Mouse (Mus musculus) olfactory bulb, adult 2 months (tissue): Measurements from ENCODE around the gene Cacng4. TPM values are rescaled to one million over a fixed set of nuclear protein-coding genes. Genes with fewer than 3 reads are reported as not detected.

Source experiments
- H3K27ac ChIP-seq: fragments of 200-500 bp; 2 replicates; pipeline ENCODE4 v1.5.1; 2012; ENCODE audit warnings: low read depth, low read length; ENCODE audit not compliant: insufficient read depth
- H3K4me1 ChIP-seq: fragments of 200-500 bp; 2 replicates; pipeline ENCODE4 v1.6.1; 2012; ENCODE audit warnings: low read length; ENCODE audit not compliant: control insufficient read depth, insufficient read depth
- H3K4me3 ChIP-seq: fragments of 200-500 bp; 2 replicates; pipeline ENCODE4 v1.5.1; 2012; ENCODE audit warnings: mild to moderate bottlenecking, low read depth, low read length, moderate library complexity; ENCODE audit not compliant: insufficient read depth
- CTCF ChIP-seq: fragments of 200-500 bp; IDR thresholded peaks from 2 replicates; pipeline ENCODE4 v1.5.1; 2012; ENCODE audit warnings: low read depth, mild to moderate bottlenecking, low read length, moderate library complexity; ENCODE audit not compliant: insufficient read depth
- POLR2A ChIP-seq: fragments of 200-500 bp; IDR thresholded peaks from 2 replicates; pipeline ENCODE4 v1.6.1; 2012; ENCODE audit warnings: mild to moderate bottlenecking, low read depth, low read length, moderate library complexity; ENCODE audit not compliant: insufficient read depth
- WGBS: fragments of 180-500 bp; shearing (Covaris S2); methylation state at CpG from one replicate; pipeline ENCODE4 v1.1.7; 2018; 5-methylcytosine and 5-hydroxymethylcytosine counted together
- polyA plus RNA-seq: library from polyadenylated mRNA; stranded (reverse); fragments of >200 nt; gene quantifications from 2 replicates; pipeline ENCODE4 v1.2.4, GENCODE M21; 2012; ENCODE audit warnings: low replicate concordance; ENCODE audit not compliant: missing spikeins, insufficient read depth, insufficient read length

Cacng4 gene
- polyA plus RNA-seq, 1 experiment = not detected

DNA sequence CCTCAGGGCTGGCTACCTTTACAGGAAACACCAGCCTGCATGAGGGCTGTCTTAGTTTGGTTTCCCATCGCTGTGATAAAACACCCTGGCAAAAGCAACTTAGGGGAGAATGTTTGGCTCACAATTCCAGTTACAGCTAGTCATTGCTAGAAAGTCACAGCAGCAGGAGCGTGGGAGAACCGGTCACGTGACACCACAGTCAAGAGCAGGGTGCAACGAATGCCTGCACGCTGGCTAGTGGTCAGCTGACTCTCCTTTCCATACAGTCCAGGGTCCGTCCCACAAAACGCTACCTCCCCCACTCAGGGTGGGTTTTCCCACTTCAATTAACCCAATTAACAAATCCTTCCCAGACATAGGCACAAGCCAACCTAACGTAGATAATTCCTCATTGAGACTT lies 34.8 kb downstream of the Cacng4 start:
- H3K4me1 ChIP-seq = peaks cover 34% of the 10 kb centered on the region
- no peak overlapping the region for H3K4me3 ChIP-seq
- H3K27ac ChIP-seq = no peak overlapping the region
- TF ChIP-seq CTCF (no peak), POLR2A (no peak)
- 48% methylated on average over 9 of the region's 9 CpGs for WGBS

DNA sequence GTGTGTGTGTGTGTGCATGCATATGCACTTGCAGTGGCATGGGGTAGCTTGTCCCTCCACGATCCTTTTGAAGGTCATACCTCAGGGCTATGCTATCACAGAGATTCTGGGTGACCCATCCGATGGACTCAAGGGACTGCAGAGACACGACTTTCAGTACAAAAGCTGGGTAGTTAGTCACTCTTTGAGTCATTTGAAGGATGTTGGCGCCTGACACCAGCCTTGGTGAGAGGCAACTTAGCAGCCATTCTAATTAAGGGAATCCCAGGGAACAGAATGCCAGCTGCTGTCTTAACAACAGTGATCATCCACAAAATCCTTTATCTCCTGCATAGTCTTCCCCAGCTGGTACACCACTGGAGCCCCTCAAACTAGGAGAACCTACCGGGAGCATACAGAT lies 45.2 kb downstream of the Cacng4 start:
- no peak for TF ChIP-seq CTCF
- TF ChIP-seq POLR2A = no peak
- Histone ChIP-seq H3K27ac (no peak overlapping the region), H3K4me1 (peaks cover 12% of the 10 kb centered on the region), H3K4me3 (no peak overlapping the region)
- 69% methylated on average over 5 of the region's 5 CpGs for WGBS

DNA sequence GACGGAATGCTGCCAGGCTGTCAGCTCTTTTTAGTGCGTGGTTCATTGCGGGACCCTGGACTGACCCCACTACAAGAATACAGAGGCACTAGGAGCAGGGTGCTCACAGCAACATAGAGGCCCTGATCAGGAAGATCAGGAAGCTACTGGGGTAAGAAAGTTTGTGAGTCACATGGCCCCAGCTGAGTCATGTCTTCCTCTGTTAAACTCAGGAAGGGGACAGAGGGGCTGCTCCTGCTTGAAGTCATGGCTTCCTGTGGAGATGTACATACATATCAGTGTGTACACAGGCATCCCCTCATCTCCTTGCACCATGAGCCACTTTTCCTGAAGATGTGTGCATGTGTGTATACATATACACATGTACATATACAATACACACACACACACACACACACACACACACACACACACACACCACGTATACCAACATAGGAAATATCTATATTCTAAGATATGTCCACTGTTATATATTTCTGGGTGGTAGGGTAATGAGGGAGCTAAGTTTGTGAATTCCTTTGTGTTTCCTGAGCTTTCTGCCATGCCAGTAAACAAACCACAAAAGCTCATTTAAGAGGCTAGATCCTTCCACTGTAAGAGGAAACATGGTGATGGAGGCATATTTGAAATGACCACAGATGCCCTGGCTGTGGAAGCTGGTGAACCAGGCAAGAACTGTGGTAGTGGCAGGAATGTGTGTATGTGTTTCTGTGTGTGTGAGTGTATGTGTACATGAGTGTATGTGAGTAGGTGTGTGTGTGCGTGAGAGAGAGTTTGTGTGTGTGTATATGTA lies 45.9 kb downstream of the Cacng4 start:
- WGBS = 89% methylated on average over 5 of the region's 5 CpGs
- Histone ChIP-seq H3K4me1 (peaks cover 12% of the 10 kb centered on the region), H3K27ac (no peak overlapping the region), H3K4me3 (no peak overlapping the region)
- TF ChIP-seq POLR2A (no peak), CTCF (no peak)

DNA sequence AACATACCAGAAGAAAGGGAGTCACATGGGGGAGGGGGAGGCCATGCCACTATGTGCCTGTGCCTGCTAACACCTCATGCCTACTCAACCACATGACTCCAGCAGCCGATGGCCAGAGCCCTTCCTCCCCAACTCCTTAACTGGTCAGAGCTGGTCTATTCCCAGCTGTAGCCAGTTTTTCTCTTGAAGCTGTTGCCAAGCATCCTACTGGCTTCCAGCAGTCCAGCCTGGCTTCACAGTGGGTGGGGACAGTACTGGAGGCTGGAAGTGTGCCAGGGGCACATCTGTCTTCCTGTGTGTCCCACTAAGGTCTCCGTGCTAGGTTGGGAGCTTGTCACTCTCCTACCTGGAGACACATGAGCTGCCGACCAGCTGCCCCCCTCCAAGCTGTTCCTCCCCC lies 51.3 kb downstream of the Cacng4 start:
- WGBS = 61% methylated on average over 3 of the region's 3 CpGs
- Histone ChIP-seq H3K4me1 (peaks cover 28% of the 10 kb centered on the region), H3K27ac (no peak overlapping the region), H3K4me3 (no peak overlapping the region)
- TF ChIP-seq CTCF = no peak
- no peak for TF ChIP-seq POLR2A

GRCm38 (mm10) chr11:107738418-107739099 lies 55.8 kb downstream of the Cacng4 start:
- no peak for TF ChIP-seq CTCF
- no peak for TF ChIP-seq POLR2A
- 71% methylated on average over 20 of the region's 20 CpGs for WGBS
- no peak overlapping the region for H3K27ac ChIP-seq

DNA sequence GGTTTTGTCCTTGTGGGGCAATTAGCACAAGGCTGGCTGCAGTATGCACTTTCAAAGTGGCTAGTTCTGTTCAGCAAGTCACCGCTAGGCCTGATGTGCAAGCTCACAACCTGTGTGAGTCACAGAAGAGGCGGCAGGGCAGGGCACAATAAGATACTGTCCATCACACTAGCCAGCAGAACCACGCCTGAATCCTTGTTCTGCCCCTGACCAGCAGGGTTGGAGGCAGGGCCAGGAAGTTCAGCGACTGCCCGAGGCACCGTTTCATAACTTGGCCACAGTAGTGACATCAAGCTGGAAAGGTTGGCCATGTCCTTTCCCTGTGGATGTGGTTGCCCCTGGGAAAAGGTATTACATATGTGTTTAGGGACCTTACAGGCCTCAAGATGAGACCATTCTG lies 56.5 kb downstream of the Cacng4 start:
- Histone ChIP-seq H3K4me1 (peaks cover 19% of the 10 kb centered on the region), H3K4me3 (no peak overlapping the region), H3K27ac (no peak overlapping the region)
- TF ChIP-seq CTCF (no peak), POLR2A (no peak)
- WGBS = 85% methylated on average over 6 of the region's 6 CpGs

More at GRCm38 (mm10) chr11:107738418-107739099, 55.8 kb downstream of the Cacng4 start:
- Histone ChIP-seq H3K4me3 (no peak overlapping the region), H3K4me1 (peaks cover 26% of the 10 kb centered on the region)

GRCm38 (mm10) chr11:107734133-107734532 lies 60.2 kb downstream of the Cacng4 start:
- 74% methylated on average over 7 of the region's 7 CpGs for WGBS
- no peak overlapping the region for H3K27ac ChIP-seq
- H3K4me3 ChIP-seq = no peak overlapping the region
- TF ChIP-seq CTCF (no peak), POLR2A (no peak)
- peaks cover 30% of the 10 kb centered on the region for H3K4me1 ChIP-seq

- H3K4me3 ChIP-seq = no peak overlapping the region
- TF ChIP-seq POLR2A = no peak
- no peak for TF ChIP-seq CTCF
- H3K4me1 ChIP-seq = peaks cover 23% of the 10 kb centered on the region
- 16% methylated on average over 5 of the region's 5 CpGs for WGBS
- H3K27ac ChIP-seq = no peak overlapping the region
Measured at GRCm38 (mm10) chr11:107731498-107731897, 62.9 kb downstream of the Cacng4 start.

- H3K4me1 ChIP-seq = peaks cover 23% of the 10 kb centered on the region
- TF ChIP-seq POLR2A = no peak
- no peak for TF ChIP-seq CTCF
- 0 out of 2 replicates have a peak overlapping the region, but pooled peaks have one; percentile 52 for H3K27ac ChIP-seq
- no peak overlapping the region for H3K4me3 ChIP-seq
- 60% methylated on average over 4 of the region's 4 CpGs for WGBS
Measured at GRCm38 (mm10) chr11:107730940-107731339, 63.4 kb downstream of the Cacng4 start.
